Mouse (Mus musculus) CH12.LX (cell line): ENCODE data around the gene Mob1a.

Experiments used
- CTCF ChIP-seq, 2 experiments: IDR thresholded peaks in 1 of 2; conservative IDR thresholded peaks in 1 of 2; 2 replicates each; pipeline ENCODE4 v1.5.1; 2011 to 2012; ENCODE audit warnings: low read depth in 2 of 2, low read length in 2 of 2, improper control_type of control experiment in 1 of 2, inconsistent platforms in 1 of 2, mild to moderate bottlenecking in 1 of 2, moderate library complexity in 1 of 2
- EP300 ChIP-seq: IDR thresholded peaks from 2 replicates; pipeline ENCODE4 v1.6.1; 2011; ENCODE audit warnings: low read length, improper control_type of control experiment
- JUND ChIP-seq: conservative IDR thresholded peaks from 2 replicates; pipeline ENCODE4 v1.6.1; 2011; ENCODE audit warnings: low read depth, low read length, improper control_type of control experiment
- MAFK ChIP-seq: IDR thresholded peaks from 2 replicates; pipeline ENCODE4 v1.6.1; 2011; ENCODE audit warnings: low read length, improper control_type of control experiment; ENCODE audit not compliant: insufficient replicate concordance
- MEF2A ChIP-seq: IDR thresholded peaks from 2 replicates; pipeline ENCODE4 v1.6.1; 2014; ENCODE audit warnings: low read depth, mild to moderate bottlenecking, inconsistent platforms, low read length, improper control_type of control experiment, borderline replicate concordance
- POLR2A ChIP-seq: IDR thresholded peaks from 2 replicates; pipeline ENCODE4 v1.6.1; 2011; ENCODE audit warnings: low read depth, mild to moderate bottlenecking, improper control_type of control experiment, low read length
- POLR2AphosphoS2 ChIP-seq: IDR thresholded peaks from 2 replicates; pipeline ENCODE4 v1.6.1; 2011; ENCODE audit warnings: low read depth, low read length, improper control_type of control experiment
- TBP ChIP-seq: conservative IDR thresholded peaks from 2 replicates; pipeline ENCODE4 v1.6.1; 2011; ENCODE audit warnings: low read depth, low read length, improper control_type of control experiment
- TCF12 ChIP-seq: IDR thresholded peaks from 2 replicates; pipeline ENCODE4 v1.6.1; 2014; ENCODE audit warnings: low read depth, mild to moderate bottlenecking, inconsistent platforms, low read length, improper control_type of control experiment
- UBTF ChIP-seq: IDR thresholded peaks from 2 replicates; pipeline ENCODE4 v1.6.1; 2012; ENCODE audit warnings: low read depth, mild to moderate bottlenecking, inconsistent platforms, low read length, improper control_type of control experiment, moderate library complexity
- ZMIZ1 ChIP-seq: IDR thresholded peaks from 2 replicates; pipeline ENCODE4 v1.6.1; 2012; ENCODE audit warnings: low read depth, mild to moderate bottlenecking, inconsistent platforms, low read length, improper control_type of control experiment
- ZNF384 ChIP-seq: IDR thresholded peaks from 2 replicates; pipeline ENCODE4 v1.6.1; 2012; ENCODE audit warnings: low read depth, low read length, improper control_type of control experiment, inconsistent platforms

DNA sequence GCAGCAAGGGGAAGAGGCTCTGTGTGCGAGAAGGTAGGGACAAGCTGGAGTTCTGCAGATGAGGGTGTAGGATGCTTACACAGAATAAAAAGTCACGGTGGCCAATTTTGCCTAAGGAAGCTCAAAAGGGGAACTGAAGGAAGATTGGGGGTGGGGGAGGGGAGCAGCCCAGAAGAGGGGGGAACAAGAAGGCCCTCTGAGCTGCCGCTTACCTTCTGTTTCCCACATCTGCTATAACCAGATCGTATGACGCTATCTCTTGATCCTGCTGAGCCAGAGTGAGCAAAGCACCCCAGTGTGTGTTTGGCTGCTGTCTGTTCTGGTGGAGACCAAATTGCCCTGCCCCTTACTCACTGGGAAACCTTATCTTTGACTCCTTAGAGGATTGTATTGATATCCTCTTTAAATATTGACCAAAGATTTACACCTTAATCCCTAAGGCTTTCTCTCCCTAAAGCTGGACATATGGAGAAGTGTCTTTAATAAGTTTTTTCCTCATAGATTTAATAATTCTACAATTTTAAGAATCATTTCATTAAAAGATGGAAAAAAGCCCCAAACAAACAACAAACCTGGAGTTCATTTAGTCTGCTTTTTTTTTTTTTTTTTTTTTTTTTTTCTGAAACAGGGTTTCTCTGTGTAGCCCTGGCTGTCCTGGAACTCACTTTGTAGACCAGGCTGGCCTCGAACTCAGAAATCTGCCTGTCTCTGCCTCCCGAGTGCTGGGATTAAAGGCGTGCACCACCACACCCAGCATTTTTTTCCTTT lies 2.0 kb upstream of the Mob1a start:
- TF ChIP-seq POLR2AphosphoS2, result no peak
- no peak for TF ChIP-seq TBP
- TF ChIP-seq MAFK, result no peak
- TF ChIP-seq CTCF (conservative IDR thresholded peaks at IDR 0.05 in 1 of 2, IDR thresholded peaks at IDR 0.05 in 1 of 2; ENCODE audit: low read depth in 2 of 2, low read length in 2 of 2), result no peak
- TF ChIP-seq JUND, result no peak
- TF ChIP-seq MEF2A, result no peak
- TF ChIP-seq TCF12, result no peak; the same call in 1 of the 2 replicates
- peak; percentile 70 for TF ChIP-seq ZNF384
- TF ChIP-seq ZMIZ1, result no peak
- TF ChIP-seq UBTF, result no peak
- TF ChIP-seq POLR2A, result no peak
- no peak for TF ChIP-seq EP300
